Mouse (Mus musculus): ENCODE data around the gene Dennd1a.

The Dennd1a gene

GRCm38 (mm10) chr2:38286733-38287551 lies at the start of gene Dennd1a:
Dennd1a (minus strand) TSS chr2:38287390.
- DNase-seq: peak; percentile 82

GRCm38 (mm10) chr2:38336606-38337005 lies 49.4 kb upstream of the Dennd1a start:
- no peak for DNase-seq

DNA sequence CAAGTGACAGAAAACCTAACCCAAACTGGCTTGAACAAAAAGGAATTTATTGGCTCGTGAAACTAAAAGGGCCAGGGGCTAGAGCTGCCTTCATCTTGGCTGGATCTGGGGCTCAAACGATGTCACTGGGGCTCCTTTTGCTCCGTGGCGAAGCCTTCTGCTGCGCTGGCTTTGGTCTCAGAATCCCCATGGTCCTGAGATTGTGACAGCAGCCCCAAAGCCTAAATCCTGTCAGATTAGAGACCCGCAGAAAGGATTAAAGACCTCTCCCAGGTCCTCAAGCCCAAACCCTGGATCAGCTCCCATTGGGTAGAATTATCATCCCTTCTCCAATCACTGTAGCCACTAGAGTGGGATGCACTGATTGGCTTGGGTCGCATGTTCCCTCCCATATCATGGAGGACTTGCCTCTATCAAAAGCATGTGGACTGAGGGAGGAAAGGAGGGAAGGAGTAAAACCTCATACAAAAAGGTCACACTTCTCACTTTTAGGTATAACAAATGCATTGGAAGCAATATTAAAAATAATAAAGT lies 46.5 kb upstream of the Dennd1a start:
- DNase-seq: no peak

GRCm38 (mm10) chr2:38326671-38327070 lies 39.5 kb upstream of the Dennd1a start:
- no peak for DNase-seq

DNA sequence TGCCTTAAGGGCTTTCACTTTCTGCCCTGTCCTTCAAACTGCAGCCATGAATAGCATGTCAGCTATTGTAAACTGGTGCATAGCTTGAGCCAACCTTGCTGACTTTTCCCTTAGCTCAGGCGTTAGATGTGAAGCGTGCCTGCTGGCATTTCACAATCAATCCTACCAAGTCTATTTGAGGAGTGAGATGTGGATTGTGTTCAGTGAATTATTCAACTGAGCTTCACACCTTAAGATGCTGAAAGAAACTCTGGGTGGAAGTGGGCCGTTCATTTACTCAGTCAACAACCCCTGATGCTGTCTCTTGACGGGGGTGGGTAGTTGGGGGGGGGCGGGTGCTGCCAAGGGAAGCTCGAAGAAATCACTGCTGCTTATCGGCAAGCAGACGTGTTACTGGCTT lies 36.2 kb upstream of the Dennd1a start:
- no peak for DNase-seq

DNA sequence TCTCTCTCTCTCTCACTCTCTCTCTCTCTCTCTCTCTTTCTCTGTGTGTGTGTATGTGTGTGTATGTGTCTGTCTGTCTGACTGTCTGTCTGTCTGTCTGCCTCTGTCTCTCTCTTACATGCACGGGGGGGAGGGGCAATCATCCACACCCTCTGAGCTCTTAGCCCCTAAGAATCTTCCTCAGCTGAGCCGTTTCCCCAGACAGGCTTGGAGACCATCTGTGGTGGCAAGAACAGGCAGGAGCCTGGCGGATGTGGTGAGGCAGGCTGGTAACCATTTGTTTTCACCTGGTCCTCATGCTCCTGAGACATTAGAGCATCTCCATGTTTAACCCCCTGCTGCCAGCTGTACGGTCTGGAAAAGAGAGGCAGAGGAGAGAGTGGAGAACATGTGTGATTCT lies 33.7 kb upstream of the Dennd1a start:
- no peak for DNase-seq

DNA sequence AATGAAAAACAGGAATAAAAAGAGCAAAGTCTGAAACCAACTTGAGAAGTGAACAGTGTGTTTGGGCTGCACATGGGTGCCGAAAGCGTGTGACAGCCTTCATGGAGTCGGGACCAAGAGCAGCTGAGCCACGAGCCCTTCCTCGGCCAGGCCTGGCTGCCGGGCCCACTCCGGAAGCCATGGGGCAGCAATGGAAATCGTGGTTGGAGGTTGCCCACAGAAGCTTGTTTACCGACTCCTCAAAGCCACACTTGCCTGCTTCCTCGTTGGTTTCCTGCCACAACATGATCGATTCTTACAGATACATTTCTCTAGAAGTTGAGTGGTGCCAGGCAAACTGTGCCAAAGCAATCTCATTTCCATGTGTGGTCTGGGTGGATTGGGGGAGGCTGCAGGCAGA lies 31.9 kb upstream of the Dennd1a start:
- DNase-seq: no peak

DNA sequence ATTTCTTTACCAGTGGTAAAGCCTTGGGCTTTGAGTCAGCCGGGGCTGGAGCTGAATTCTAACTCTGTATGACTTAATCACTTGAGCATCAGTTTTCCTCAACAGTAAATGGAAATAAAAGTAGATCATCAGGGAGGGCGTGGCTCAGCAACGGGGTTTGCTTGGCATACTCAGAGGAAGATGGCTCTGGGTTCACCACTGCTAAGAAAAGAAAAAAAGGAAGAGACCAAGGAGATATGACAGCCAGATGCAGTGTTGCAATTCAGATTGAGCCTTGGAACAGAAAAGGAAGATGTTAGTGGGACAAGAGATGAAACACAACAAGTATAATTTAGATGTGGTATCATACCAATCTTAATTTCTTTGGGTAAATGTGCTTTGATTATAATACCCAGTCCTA lies 26.2 kb upstream of the Dennd1a start:
- DNase-seq: no peak

DNA sequence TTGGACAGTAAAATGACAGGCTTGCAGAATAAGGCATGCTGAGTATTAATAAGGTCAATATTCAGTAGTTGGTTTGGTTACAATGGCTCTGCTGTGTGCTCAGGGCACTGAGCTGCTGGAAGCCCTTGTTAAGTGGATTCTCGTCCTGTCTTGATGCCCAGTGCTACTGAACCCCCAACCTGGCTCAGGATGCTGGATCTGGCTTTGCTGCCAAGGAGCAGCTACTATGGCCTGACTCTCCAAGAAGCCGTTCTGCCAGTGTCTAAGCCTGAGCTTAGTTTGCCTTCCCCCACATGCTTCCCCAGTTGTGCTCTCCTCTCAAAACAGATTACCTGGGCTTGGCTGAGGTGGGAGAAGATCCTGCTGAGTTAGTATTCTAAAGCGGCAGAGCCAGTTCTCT lies 25.7 kb upstream of the Dennd1a start:
- no peak for DNase-seq

DNA sequence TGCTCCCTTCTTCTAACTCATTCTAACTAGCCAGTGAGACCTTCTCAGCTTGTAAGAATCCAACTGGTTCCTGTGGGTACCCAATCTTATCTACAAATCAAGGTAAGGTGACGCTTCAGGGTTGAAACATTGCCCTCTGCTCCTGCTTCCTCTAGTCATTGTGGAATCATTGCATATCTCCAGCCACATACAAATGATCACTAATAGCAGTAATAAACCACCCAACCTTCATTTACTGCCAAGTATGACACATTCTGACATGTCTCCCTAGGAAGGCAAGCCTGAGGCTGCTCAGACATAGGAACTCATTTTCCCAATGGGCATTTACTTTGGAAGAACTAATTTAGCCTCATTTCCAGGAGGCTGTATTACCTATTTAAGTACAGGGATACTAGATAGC lies 18.0 kb upstream of the Dennd1a start:
- DNase-seq: no peak

- no peak for DNase-seq
Measured at GRCm38 (mm10) chr2:38300941-38301340, 13.8 kb upstream of the Dennd1a start.

- no peak for DNase-seq
Measured at GRCm38 (mm10) chr2:38295939-38296338, 8.7 kb upstream of the Dennd1a start.

- no peak for DNase-seq
Measured at GRCm38 (mm10) chr2:38291526-38291925, 4.3 kb upstream of the Dennd1a start.

GRCm38 (mm10) chr2:38288226-38288625 lies 1.0 kb upstream of the Dennd1a start:
- DNase-seq: no peak

DNA sequence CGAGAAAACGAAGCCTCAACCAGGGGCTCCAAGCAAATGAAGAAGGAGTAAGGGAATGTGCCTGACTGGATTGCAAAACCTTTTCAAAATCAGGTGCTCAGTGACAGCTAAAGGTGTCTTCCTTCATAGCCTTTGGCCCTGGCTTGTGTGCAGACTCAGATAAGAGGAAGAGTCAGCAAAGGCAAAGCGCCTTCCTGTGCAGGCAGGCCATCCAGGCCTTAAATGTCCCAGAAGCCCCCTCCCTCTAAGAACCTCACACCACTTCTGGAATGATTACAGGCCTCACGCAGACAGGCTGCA lies 807 bp downstream of the Dennd1a start:
- DNase-seq: no peak

DNA sequence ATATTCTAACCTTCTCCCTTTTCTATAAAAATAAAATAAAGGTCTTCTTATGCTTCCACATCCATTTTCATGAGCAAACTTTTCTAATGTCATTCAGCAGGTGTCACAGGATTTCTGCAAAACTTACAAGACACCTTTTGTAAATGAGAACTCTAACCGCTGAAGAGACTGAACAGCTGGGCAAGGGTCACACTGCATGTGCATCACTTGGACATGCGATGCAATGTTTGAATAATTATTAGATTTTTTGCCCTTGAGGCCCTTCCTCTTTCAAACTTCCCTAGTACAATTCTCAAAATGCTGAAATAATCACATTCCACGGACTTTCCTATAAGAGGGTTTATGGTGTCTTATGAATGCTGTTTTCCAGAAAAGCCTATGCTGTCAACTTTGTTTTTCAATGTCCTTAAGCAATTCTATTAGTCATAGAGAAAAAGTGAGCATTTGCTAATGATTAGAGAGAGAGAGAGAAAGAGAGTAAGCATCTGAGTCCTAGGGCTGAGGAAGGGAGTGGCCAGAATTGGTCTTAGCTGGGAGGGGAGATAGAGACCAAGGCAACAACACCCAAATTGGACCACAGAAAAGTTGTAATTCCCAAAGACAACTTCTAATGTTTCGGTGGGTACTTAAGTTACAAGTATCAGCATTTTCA lies 1.3 kb downstream of the Dennd1a start:
- no peak for DNase-seq

GRCm38 (mm10) chr2:38283961-38284360 lies 3.2 kb downstream of the Dennd1a start:
- no peak for DNase-seq

- no peak for DNase-seq
Measured at GRCm38 (mm10) chr2:38280376-38280775, 6.8 kb downstream of the Dennd1a start.

- DNase-seq: no peak
Measured at GRCm38 (mm10) chr2:38274973-38275372, 12.2 kb downstream of the Dennd1a start.

DNA sequence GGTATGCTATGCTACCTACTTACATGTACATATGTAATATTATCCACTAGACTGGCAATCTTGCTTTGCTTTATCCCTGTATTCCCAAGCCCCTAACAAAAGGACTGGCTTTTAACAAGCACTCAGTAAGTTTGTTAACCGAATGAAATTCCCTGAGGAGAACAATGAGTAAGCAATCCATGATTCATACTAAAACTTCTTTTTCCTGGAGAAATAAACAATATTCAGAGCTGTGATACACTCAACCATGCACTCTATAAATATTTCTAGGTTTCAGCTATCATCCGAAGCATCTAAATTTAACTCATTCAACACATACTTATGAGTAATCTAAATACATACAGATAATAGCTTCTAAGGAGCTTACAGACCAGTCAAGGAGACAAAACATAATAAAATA lies 23.5 kb downstream of the Dennd1a start:
- no peak for DNase-seq

GRCm38 (mm10) chr2:38259052-38259451 lies 28.1 kb downstream of the Dennd1a start:
- no peak for DNase-seq

- DNase-seq: no peak
Measured at GRCm38 (mm10) chr2:38237616-38238015, 49.6 kb downstream of the Dennd1a start.

GRCm38 (mm10) chr2:38235593-38235992 lies 51.6 kb downstream of the Dennd1a start:
- DNase-seq: no peak

- DNase-seq: no peak
Measured at GRCm38 (mm10) chr2:38229882-38230281, 57.3 kb downstream of the Dennd1a start.

- DNase-seq: no peak
Measured at GRCm38 (mm10) chr2:38223759-38224158, 63.4 kb downstream of the Dennd1a start.

Measured in cerebellum, adult 8-10 months (tissue).